Mouse (Mus musculus) gastrocnemius, postnatal 14 days (tissue): ENCODE measurements around the gene Fam129a. TPM values are rescaled to one million over a fixed set of nuclear protein-coding genes. Genes with fewer than 3 reads are reported as not detected.
A peak's percentile ranks its signal among the peaks of the same experiment; 100 is the strongest.
"Not testable (repeated sequence)": the region's sequence is repeated elsewhere in the genome, so short reads cannot be mapped to it uniquely, and the experiment has no call there.

Source experiments
- DNase-seq: peaks from one replicate; pipeline ENCODE4 v3.0.0; 2021; ENCODE audit warnings: mixed read lengths
- intact Hi-C: fragments of 180-260 bp; cut with DNase I; formaldehyde crosslinking; loops from one replicate; pipeline ENCODE4 v1.15.1; 2025; ENCODE audit warnings: low total_unique reads
- total RNA-seq, 2 experiments: library from RNA; stranded (reverse); gene quantifications; 2 replicates each; pipeline ENCODE4 v1.2.3; 2021

The Fam129a gene
- total RNA-seq, 2 experiments from 2014 or later, result 25.0 to 29.4 TPM

DNA sequence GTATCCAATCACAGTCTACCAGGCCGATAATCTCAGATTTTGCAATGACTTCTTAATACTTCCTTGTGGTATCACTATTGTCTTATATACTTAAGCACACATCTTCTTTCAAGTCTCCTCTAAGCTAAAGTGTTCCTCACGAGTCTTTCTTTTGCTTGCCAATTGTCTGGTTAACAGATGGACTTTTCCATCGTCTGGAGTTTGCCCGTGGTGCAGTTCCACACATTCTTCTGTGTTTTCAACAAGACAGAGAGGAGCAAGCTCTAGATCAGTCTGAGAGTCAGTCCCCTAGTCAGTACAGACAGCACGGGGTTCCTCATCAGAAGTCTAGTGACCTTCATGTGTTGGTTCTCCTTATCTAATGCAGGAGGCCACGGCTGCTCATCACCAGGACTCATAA, 10.5 kb downstream of the Fam129a start:
- no peak for DNase-seq
- intact Hi-C loops, result no loop called here

DNA sequence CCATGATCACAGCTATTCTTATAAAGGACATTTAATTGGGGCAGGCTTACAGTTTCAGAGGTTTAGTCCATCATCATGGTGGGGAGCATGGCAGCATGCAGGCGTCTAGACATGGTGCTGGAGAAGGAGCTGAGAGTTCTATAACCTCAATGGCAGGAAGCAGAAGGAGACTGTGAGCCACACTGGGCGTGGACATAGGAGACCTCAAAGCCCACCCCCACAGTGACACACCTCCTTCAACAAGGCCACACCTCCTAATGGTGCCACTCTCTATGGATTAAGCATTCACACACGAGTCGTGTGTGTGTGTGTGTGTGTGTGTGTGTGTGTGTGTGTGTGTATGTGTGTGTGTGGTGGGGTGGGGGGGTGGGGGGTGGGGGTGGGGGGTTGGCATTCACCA, 11.0 kb downstream of the Fam129a start:
- intact Hi-C loops, result no loop called here
- DNase-seq, result no peak

DNA sequence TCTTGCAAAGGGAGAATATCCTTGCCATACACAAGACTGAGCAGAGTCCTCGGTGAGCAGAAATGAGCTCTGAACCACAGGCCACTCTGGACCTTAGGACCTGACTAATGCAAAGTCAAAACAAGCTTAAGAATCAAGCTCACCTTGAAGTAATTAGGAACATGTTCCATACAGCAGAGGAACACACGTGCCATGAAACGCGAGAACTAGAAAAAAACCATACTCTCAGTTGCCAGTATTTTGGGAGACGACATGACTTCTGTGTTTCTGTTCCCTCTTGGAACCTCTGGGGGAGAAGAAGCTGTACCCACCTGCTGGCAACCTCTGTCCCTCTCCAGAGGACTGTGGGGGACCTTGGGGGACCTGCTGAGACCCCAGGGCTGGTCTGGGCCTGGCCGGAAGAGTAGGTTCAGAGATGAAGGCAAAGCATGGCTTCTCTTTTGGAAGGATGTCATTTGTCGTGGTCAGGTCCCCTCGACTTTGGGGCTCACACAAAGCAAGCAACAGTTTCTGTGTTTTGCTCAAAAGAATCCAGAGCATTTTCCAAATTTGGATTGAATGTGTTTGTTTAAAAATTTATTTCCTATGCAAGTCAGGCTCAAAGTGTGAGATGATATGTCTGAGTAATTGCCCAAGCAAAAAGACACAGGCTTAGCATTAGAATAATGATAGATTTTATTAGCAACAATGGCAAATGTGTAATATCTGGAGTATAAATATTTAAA, 12.6 kb downstream of the Fam129a start:
- intact Hi-C loops, result no loop called here
- no peak for DNase-seq

DNA sequence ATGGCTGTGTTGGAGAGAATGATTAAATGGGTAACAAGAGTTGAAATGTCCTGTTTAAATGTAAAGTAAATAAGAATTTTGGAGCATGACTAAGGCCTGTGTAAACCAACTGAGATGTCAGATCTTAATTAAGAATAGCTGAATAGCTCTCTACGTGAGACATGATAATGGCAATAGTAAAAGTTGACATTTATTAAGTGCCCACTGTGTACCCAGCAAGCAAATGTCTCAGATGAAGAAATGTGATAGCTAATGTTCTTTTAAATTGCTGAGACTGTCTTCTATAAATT, 13.1 kb downstream of the Fam129a start:
- no peak for DNase-seq
- intact Hi-C loops, result no loop called here

DNA sequence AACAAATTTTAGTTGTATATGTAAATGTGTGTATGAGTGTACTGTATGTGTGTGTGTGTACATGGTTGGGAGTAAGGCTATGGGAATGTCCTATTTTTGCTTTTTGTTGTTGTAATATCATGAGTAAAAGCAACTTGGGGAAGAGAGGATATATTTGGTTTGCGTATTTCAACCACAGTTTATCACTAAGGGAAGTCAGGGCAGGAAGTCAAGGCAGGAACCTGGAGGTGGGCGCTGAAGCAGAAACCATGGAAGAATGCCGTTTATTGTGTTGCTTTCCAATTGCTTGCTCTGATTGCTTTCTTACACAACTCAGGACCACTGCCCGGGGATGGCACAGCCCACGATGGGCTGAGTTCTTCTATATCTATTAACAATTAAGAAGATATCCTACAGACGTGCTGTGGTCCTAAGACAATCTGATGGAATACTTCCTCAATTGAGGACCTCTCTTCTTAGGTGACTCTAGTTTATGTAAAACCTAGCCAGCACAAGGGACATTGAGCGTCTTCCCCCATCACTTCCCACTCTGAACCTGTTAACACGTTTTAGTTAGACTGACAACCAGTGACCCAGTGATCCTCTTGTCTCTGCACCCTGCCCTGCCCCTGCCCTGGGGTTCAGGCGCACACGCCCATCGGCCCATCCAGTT, 13.7 kb downstream of the Fam129a start:
- no peak for DNase-seq
- intact Hi-C loops, result no loop called here

DNA sequence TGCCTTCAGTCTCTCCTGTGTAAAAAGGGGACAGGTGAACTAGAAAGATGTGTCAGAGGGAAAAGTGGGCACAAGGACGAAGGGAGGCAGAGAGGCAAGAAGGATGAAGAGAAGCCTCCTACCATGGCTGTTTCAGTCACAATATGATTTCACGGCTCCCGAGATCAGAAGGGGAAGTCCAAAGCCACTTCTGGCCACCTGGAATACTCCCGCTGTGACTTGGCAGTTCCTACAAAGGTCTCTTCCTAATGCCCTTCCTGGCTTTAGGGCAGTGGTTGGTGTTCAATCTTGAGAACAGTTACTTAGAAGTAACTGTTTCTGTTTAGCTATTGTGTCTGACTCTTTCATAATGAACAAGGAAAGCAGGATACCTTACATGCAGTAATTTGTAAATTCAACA, 14.7 kb downstream of the Fam129a start:
- DNase-seq, result no peak
- intact Hi-C loops, result no loop called here

DNA sequence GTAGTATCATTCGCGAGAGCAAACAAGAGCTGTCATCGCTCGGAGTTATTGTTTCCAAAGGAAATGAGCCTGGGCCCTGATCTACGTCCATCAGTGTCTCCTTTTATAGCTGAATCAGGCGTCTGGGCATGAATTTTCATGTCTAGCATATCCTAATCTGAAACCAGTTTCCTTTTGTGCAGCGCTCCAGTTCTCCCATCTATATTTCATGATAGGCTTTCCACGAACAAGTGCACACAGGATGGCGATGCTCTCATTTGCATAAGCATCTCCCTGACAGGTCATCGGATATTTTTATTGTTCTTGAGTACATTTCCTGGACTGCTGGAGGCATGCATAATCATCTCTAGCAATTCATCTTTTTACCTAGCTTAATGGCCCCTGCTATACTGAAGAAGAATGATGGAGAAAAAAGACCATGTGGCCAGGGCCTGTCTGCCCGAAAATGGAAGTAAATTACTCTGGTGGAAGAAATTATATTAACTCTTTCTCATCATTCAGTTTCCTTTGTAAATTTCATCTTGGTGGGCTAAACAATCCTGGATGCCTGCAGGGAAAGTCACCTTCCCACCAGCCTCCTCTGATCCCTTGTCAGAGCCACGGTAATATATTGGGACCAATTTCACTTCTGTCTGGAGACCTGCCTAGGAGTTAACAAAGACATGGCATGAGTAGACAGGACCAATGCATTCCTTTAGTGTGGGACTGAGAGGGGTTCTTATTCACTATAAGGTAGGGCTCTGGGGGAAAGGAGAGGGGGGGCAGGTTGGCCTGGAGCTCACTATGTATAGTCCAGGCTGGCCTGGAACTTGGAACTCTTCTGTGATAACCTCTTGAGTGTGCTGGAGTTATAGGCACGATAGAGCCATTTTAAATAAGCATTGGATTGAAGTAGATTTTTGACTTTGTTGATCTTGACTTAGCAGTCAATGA, 21.4 kb downstream of the Fam129a start:
- intact Hi-C loops, result no loop called here
- DNase-seq, result no peak

DNA sequence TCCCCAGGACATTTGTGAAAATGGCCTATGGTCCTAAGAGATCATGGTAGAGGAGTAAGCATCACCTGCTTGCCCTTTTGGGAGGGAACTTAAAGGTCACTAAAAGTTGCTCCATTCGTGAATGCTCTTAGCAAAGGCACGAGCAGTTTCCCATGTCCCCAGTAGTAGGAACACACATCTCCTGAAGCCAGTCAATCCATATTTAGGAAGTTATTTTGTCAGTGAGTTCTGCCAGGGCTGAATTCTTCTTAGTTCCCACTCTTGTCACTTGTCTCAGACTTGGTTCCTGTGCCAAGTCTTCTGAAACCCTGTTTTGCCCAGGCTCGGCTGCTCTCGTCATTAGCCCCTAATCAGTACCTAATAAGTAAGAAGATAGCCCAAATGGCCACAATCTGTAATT, 23.9 kb downstream of the Fam129a start:
- DNase-seq, result no peak
- intact Hi-C loops, result no loop called here

DNA sequence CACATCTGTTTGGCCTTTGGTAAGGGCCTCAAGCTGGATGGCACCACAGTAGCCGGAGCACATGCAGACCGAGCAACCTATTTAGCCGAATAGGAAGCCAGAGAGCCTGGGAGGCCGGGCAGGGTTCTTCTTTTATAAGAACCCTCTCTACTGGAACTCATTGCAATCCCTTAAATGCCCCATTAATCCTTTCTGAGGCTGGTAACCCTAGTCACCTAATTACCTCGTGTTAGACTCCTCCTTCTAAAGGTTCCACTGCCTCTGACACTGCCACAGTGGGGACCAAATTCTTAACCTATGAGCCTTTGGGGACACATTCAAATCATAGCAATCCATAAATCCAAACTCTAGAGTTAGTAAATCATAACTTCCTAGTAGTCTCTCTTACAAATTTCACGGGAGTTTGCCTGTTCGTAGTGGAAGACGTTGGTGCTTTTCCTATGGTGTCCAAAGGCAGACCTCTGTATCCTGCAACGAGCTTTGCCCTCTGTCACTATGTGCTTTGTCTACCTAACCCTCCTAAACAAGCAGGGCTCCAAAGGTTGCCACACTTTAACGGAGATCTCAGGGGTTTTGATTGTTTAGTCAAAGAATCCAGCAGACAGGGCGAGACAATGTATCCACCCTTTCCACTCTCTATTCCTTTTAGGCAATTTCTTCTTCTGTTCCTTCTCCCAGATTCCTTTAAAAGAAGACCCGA, 24.8 kb downstream of the Fam129a start:
- no peak for DNase-seq
- intact Hi-C loops, result no loop called here

DNA sequence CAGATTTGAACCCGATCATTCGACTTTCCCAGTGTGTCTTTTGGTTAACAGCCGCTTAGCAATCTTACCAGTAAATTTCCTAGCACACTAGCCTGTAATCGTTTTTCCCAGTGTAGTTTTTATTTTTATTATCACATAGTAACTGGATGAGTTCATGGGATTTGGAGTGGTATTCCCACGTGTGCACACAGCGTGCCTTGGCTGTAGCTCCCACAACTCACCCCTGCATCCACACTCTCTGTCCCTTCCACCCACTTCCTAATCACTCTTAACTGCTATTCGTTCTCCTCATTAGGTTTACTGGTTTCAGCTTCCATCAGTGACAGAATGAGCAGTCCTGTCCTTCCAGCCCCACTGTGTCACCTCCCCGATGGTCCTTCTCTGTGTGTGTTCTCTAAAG, 25.6 kb downstream of the Fam129a start:
- intact Hi-C loops, result no loop called here

DNA sequence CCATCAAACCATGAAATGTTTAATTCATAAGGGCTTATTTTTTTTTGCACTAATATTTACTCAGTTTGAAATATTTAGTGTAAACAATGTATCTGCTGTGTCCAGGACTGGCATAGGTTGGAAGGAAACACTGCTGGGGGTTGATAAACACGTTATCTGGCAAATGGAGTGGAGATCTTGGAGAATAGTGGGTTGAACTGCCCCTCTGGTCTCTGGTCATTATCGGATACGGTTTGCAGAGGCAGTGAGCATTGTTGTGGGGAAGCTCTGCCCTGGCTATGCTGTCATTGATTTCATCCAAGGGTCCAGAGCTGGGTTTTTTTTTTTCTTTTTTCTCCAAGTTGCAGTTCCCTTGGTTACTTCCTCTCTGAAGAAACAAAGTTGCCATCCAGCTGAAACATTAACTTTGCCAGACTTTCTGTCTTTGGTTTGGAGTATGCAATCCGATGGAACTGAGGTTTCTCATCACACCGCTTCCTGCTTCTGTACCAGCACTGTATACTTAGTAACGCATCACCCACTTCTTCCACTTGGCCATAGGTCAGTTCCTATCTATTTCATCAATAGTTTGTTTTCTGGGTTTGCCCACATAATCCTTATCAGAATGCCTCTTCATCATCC, 26.8 kb downstream of the Fam129a start:
- intact Hi-C loops, result no loop called here
- no peak for DNase-seq

More for the DNA sequence above, 25.6 kb downstream of the Fam129a start:
- peak; percentile 29 for DNase-seq

DNA sequence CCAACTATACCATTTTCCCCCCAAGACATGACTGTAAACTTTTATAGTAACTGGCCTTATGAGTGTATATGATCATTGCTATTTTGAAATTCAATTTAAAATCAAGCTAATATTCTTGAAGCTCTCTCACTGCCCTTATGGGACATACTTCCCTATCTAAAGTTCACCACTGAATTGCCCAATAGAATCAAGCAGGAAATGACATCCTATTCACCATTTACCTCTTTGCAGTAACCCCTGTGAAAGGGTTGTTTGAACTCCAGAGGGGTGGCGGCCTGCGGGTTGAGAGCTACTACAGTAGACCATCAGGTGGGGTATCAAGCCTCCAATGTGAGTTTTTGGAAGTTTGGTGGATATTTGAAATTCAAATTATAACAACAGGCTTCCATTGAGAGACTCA, 27.9 kb downstream of the Fam129a start:
- intact Hi-C loops, result no loop called here
- no peak for DNase-seq

DNA sequence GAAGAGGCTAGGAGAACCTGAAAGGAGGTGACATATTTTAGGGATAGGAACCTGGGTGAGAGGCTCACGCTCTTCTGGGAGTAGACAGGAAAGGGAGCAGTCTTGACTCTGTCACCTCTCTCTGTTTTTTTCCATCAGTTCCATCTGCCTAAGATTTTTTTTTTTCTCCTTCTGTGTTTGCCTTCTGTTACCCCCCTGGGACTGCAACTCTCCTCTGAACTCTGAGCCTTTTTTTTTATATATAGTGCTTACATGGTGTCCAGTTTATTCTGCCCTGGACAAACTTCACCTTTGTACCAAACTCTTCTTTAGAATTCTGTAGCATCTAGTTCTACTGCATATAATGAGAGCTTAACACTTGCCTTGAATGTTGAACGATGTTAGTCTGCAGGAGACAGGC, 33.3 kb downstream of the Fam129a start:
- intact Hi-C loops, result no loop called here
- no peak for DNase-seq

DNA sequence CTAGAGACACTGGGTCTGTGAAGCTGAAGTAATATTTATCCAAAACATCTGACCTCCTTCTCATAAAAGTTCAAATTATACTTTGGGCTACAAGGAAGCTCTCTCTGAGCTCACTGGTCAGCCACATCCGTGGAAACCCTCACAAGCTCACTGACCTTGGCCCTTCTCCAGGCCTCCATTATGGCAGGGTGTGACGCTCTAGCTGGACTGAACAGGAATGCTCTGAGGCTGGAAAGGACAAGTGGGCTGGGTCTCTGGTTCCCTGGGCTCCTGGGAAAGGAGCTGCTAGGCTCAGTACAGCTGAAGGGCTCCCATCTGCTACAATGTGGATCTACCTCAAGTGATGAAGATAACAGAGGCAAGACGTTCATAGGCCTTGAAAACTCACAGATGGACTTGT, 37.0 kb downstream of the Fam129a start:
- DNase-seq, result peak; percentile 75
- intact Hi-C loops, result not testable (repeated sequence)

DNA sequence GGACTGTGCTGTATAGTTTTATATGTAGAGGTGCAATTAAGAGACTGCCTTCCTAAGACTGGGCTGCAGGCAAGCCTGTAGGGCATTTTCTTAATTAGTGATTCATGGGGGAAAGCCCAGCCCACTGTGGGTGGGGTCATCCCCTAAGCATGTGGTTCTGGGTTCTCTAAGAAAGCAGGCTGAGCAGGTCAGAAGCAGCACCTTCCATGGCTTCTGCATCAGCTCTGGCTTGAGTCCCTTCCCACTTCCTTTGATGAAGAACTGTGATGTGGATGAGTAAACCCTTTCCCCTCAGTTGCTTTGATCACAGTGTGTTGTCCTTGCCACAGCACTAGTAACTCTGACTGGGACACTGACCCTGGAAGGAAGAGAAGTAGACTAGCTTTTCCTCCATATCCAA, 39.6 kb downstream of the Fam129a start:
- DNase-seq, result no peak
- intact Hi-C loops, result no loop called here

DNA sequence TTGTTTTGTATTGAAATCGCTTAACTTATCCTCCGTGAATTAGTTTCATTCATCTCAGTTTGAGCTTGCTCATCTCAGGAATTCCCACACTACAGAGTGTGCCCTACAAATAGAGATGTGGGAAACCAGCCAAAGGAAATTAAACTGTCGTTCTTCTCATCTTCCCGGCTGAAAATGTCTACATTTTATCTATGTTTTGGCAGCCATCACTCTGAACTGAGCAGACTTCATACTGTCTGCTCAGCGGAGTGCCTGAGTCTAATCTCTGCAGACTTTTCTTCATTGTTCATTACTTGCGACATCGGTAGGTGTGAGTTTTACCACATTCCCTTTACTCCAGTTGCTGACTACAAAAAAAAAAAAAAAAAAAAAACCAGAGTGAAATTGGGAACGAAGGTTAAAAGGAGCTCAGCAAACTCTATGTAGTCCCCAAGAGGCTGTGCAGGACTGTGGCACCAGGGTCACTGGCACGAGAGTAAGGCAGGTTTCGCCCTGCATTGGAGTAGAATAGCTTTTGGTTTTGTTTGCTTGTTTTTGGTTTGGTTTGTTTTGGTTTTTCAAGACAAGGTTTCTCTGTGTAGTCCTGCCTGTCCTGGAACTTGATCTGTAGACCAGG, 43.4 kb downstream of the Fam129a start:
- intact Hi-C loops, result no loop called here
- no peak for DNase-seq

DNA sequence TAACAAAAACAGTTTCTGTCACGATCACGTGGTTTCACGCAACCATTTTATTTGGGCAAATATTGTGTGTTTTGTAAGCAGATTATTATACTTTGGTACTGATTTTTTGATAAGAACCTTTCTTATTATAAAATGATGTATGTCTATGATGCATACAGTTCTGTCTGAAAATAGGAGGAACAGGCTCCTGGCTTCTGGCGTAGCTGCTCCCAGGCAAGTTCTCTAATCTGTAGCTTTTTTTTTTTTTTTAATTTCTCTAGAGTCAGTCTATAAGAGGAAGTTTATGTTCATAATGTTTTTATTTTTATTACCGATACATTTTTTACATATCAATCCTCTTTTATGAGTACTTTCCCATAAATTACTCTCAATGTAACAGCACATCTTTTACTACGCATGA, 44.6 kb downstream of the Fam129a start:
- DNase-seq, result no peak
- intact Hi-C loops, result no loop called here

DNA sequence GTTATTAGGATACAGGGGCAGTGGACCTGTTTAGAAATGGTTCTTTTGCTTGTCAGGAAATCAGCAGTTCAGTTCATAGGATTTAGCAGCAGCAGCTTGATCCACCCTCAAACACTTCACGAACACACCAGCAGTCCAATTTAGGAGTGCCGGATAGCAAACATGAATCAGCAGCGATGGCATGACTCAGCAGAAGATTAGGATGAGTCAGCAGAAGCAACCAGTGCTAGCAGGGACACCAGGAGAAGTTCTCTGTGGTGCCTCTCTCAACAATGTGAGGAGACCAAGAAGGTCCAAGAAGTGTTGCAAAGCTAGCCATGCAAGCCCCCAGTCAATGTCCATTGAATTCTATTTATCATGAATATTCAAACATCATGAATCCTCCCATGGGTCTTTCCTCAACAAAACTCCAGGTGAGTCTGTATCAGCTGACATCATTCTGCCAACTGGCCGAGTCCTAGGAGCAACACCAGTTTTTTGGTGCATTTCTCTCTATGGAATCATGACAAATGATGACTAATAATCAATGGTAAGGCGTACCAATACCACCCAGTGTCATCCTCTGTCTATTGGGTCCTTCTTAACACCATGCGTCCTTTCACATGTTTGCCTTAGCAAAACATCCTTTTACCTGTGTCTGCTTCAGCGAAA, 45.7 kb downstream of the Fam129a start:
- intact Hi-C loops, result no loop called here
- DNase-seq, result no peak

DNA sequence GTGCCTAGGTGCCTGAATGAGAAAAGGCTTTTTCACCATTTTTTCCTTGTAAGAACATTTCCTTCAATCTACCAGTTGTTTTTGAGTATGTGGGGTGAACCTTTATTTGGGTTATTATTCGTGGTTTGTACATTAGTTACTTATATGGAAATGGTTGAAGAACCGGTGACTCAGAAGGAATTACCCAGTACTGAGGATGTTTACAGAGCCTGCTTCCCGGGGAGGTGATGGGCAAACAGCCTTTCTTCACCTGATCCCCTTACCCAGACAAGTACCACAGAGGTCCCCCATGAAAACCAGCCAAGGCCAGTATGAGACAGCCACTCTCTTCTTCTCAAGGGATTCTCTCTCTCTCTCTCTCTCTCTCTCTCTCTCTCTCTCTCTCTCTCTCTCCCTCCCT, 47.3 kb downstream of the Fam129a start:
- DNase-seq, result no peak
- intact Hi-C loops, result no loop called here
